Mouse (Mus musculus): ENCODE measurements around the gene Umad1. TPM values are rescaled to one million over a fixed set of nuclear protein-coding genes. Genes with fewer than 3 reads are reported as not detected.

Umad1 gene
- polyA plus RNA-seq, 1 experiment from 2014 or later = 17.9 TPM

DNA sequence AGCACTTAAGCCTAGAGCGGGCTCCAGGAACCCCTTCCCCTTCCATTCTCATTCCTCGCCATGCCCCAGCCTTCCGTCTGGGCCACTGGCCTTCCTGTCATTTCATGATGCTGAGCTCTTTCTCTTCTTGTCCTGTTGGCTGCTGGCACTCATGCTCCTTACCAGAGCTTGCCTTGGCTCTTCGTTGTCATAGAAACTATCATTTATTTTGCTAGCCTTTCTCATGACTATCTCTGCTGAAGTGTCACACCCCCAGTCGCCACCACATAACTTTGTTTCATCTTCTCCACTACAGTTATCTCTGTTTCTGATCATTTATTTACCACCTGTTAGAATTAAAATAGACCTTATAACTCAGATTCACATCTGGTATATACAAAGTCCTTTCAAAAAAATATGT, 117.3 kb downstream of the Umad1 start:
- ATAC-seq (ENCODE audit: low FRiP score, low TSS enrichment) = no peak
- Histone ChIP-seq H3K4me2 (replicated peaks; ENCODE audit: low read depth) (no peak overlapping the region), H3K36me3 (ENCODE audit: control insufficient read depth, insufficient read depth, low read length) (no peaks in the 10 kb centered on the region), H3K27ac (replicated peaks) (no peak overlapping the region), H3K27me3 (ENCODE audit: control insufficient read depth, insufficient read depth, low read length) (no peaks in the 10 kb centered on the region), H3K4me1 (replicated peaks; ENCODE audit: control insufficient read depth, insufficient read depth) (no peaks in the 10 kb centered on the region), H3K9me3 (ENCODE audit: control insufficient read depth, low read length) (no peaks in the 10 kb centered on the region), H3K4me3 (ENCODE audit: low read depth, low read length) (no peak overlapping the region), H3K9ac (ENCODE audit: low read length) (no peak overlapping the region)
- TF ChIP-seq CTCF (IDR thresholded peaks at IDR 0.05; ENCODE audit: low read depth) (no peak), EP300 (optimal IDR thresholded peaks at IDR 0.05) (no peak)
- DNase-seq (ENCODE audit: low spot score) = no peak
- 93% methylated on average over 5 of the region's 5 CpGs for WGBS

- Histone ChIP-seq H3K9me3 (ENCODE audit: control insufficient read depth, low read length) (no peaks in the 10 kb centered on the region), H3K9ac (ENCODE audit: low read length) (no peak overlapping the region), H3K4me2 (replicated peaks; ENCODE audit: low read depth) (no peak overlapping the region), H3K4me1 (replicated peaks; ENCODE audit: control insufficient read depth, insufficient read depth) (no peaks in the 10 kb centered on the region), H3K27ac (replicated peaks) (no peak overlapping the region), H3K27me3 (ENCODE audit: control insufficient read depth, insufficient read depth, low read length) (no peaks in the 10 kb centered on the region), H3K4me3 (ENCODE audit: low read depth, low read length) (no peak overlapping the region), H3K36me3 (ENCODE audit: control insufficient read depth, insufficient read depth, low read length) (no peaks in the 10 kb centered on the region)
- ATAC-seq (ENCODE audit: low FRiP score, low TSS enrichment) = no peak
- TF ChIP-seq CTCF (IDR thresholded peaks at IDR 0.05; ENCODE audit: low read depth) (no peak), EP300 (optimal IDR thresholded peaks at IDR 0.05) (no peak)
- no peak for DNase-seq (ENCODE audit: low spot score)
- WGBS = 88% methylated on average over 8 of the region's 8 CpGs
Measured at GRCm38 (mm10) chr6:8377667-8378066, 118.6 kb downstream of the Umad1 start.

GRCm38 (mm10) chr6:8389307-8389706, 130.2 kb downstream of the Umad1 start:
- Histone ChIP-seq H3K4me1 (replicated peaks; ENCODE audit: control insufficient read depth, insufficient read depth) (no peaks in the 10 kb centered on the region), H3K27me3 (ENCODE audit: control insufficient read depth, insufficient read depth, low read length) (no peaks in the 10 kb centered on the region), H3K27ac (replicated peaks) (no peak overlapping the region), H3K9ac (ENCODE audit: low read length) (no peak overlapping the region), H3K36me3 (ENCODE audit: control insufficient read depth, insufficient read depth, low read length) (no peaks in the 10 kb centered on the region), H3K9me3 (ENCODE audit: control insufficient read depth, low read length) (no peaks in the 10 kb centered on the region), H3K4me3 (ENCODE audit: low read depth, low read length) (no peak overlapping the region), H3K4me2 (replicated peaks; ENCODE audit: low read depth) (no peak overlapping the region)
- no peak for DNase-seq (ENCODE audit: low spot score)
- no peak for ATAC-seq (ENCODE audit: low FRiP score, low TSS enrichment)
- 97% methylated on average over 2 of the region's 2 CpGs for WGBS
- no peak for TF ChIP-seq EP300 (optimal IDR thresholded peaks at IDR 0.05)
- no peak for TF ChIP-seq CTCF (IDR thresholded peaks at IDR 0.05; ENCODE audit: low read depth)

- DNase-seq (ENCODE audit: low spot score) = no peak
- 87% methylated on average over 6 of the region's 6 CpGs for WGBS
- Histone ChIP-seq H3K27ac (replicated peaks) (no peak overlapping the region), H3K36me3 (ENCODE audit: control insufficient read depth, insufficient read depth, low read length) (no peaks in the 10 kb centered on the region), H3K4me2 (replicated peaks; ENCODE audit: low read depth) (no peak overlapping the region), H3K4me1 (replicated peaks; ENCODE audit: control insufficient read depth, insufficient read depth) (no peaks in the 10 kb centered on the region), H3K9me3 (ENCODE audit: control insufficient read depth, low read length) (no peaks in the 10 kb centered on the region), H3K27me3 (ENCODE audit: control insufficient read depth, insufficient read depth, low read length) (no peaks in the 10 kb centered on the region), H3K4me3 (ENCODE audit: low read depth, low read length) (no peak overlapping the region), H3K9ac (ENCODE audit: low read length) (no peak overlapping the region)
- ATAC-seq (ENCODE audit: low FRiP score, low TSS enrichment) = no peak
- no peak for TF ChIP-seq EP300 (optimal IDR thresholded peaks at IDR 0.05)
- TF ChIP-seq CTCF (IDR thresholded peaks at IDR 0.05; ENCODE audit: low read depth) = no peak
Measured at GRCm38 (mm10) chr6:8390296-8390695, 131.2 kb downstream of the Umad1 start.

- no peak overlapping the region for H3K4me3 ChIP-seq (ENCODE audit: low read depth, low read length)
- no peaks in the 10 kb centered on the region for H3K9me3 ChIP-seq (ENCODE audit: control insufficient read depth, low read length)
- no peak overlapping the region for H3K9ac ChIP-seq (ENCODE audit: low read length)
- H3K4me1 ChIP-seq (replicated peaks; ENCODE audit: control insufficient read depth, insufficient read depth) = no peaks in the 10 kb centered on the region
- H3K27ac ChIP-seq (replicated peaks) = no peak overlapping the region
- no peaks in the 10 kb centered on the region for H3K36me3 ChIP-seq (ENCODE audit: control insufficient read depth, insufficient read depth, low read length)
- 93% methylated on average over 2 of the region's 2 CpGs for WGBS
- TF ChIP-seq CTCF (IDR thresholded peaks at IDR 0.05; ENCODE audit: low read depth) (no peak), EP300 (optimal IDR thresholded peaks at IDR 0.05) (no peak)
- H3K27me3 ChIP-seq (ENCODE audit: control insufficient read depth, insufficient read depth, low read length) = no peaks in the 10 kb centered on the region
- no peak overlapping the region for H3K4me2 ChIP-seq (replicated peaks; ENCODE audit: low read depth)
- DNase-seq (ENCODE audit: low spot score) = no peak
- no peak for ATAC-seq (ENCODE audit: low FRiP score, low TSS enrichment)
Measured at GRCm38 (mm10) chr6:8390935-8391334, 131.8 kb downstream of the Umad1 start.

GRCm38 (mm10) chr6:8393029-8393428, 133.9 kb downstream of the Umad1 start:
- H3K27me3 ChIP-seq (ENCODE audit: control insufficient read depth, insufficient read depth, low read length) = no peaks in the 10 kb centered on the region
- H3K4me2 ChIP-seq (replicated peaks; ENCODE audit: low read depth) = no peak overlapping the region
- TF ChIP-seq EP300 (optimal IDR thresholded peaks at IDR 0.05) = no peak
- no peak for TF ChIP-seq CTCF (IDR thresholded peaks at IDR 0.05; ENCODE audit: low read depth)
- no peak for ATAC-seq (ENCODE audit: low FRiP score, low TSS enrichment)
- H3K9me3 ChIP-seq (ENCODE audit: control insufficient read depth, low read length) = no peaks in the 10 kb centered on the region
- WGBS = 53% methylated on average over 4 of the region's 4 CpGs
- H3K4me1 ChIP-seq (replicated peaks; ENCODE audit: control insufficient read depth, insufficient read depth) = no peaks in the 10 kb centered on the region
- H3K36me3 ChIP-seq (ENCODE audit: control insufficient read depth, insufficient read depth, low read length) = no peaks in the 10 kb centered on the region
- no peak for DNase-seq (ENCODE audit: low spot score)
- no peak overlapping the region for H3K27ac ChIP-seq (replicated peaks)
- H3K4me3 ChIP-seq (ENCODE audit: low read depth, low read length) = no peak overlapping the region
- no peak overlapping the region for H3K9ac ChIP-seq (ENCODE audit: low read length)
